Mouse (Mus musculus) adipose tissue, adult 10 weeks (tissue): Measurements from ENCODE around the gene Hps4. TPM values are rescaled to one million over a fixed set of nuclear protein-coding genes. Genes with fewer than 3 reads are reported as not detected.

Experiments
- polyA plus RNA-seq: library from polyadenylated mRNA; stranded (reverse); fragments of 350-450 nt; fragmentation: Illumina TruSeq; extraction: RNeasy Lipid Tissue Mini Kit (QIAGEN cat#74804); gene quantifications from one replicate; pipeline ENCODE4 v1.2.3, GENCODE M21; 2014; ENCODE audit warnings: low read depth, low replicate concordance

The Hps4 gene
- polyA plus RNA-seq, result 15.9 TPM

DNA sequence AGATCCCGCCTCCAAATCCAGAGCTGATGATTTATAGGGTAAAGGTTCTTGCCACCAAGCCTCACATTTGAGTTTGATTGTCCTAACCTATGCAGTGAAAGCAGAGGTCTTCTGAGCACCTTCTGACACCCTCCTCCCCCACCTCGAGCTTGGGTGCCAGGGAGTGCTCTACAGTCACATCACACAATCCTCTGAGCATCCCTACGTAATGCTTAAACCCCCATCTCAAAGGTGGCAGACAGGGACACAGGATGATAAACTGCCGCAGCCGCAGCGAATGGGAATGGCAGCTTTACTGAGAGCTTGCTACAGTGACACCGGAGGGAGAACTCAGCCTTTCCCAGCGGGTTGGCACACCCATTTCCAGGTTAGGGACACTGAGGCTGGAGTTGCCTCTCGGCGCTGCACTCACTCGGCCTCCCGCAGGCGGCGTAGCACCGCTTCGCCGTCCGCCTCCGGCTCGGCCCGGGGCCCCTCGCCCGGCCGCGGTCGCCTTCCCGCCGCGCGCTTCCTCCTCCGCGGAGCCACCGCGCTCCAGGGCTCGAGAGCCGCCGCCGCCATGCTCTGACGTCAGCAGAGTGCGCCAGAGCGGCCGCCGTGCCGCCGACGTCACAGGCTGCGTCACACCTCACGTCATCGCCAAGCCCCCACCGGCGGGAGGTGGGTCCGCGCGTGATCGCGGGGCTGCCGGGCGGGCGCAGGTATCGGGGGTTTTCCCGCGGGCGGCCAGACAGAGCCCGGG, at the start of gene Hps4, which contains the start of gene Srrd:
Gene Hps4, plus strand, starts transcription at position 621 of the 742 bp plus-strand sequence.
Gene Srrd, minus strand, starts transcription at position 578 of the 742 bp plus-strand sequence.

GRCm38 (mm10) chr5:112325546-112326445, 17.1 kb upstream of the Hps4 start, which contains the start of gene Tfip11:
Gene Tfip11 (plus strand): TSS chr5:112326358.

GRCm38 (mm10) chr5:112355910-112356309, 13.0 kb downstream of the Hps4 start, which contains the start of gene Gm6583:
Gene Gm6583 (minus strand): TSS chr5:112356033.

GRCm38 (mm10) chr5:112394779-112395443, 52.0 kb downstream of the Hps4 start, which contains the start of gene Asphd2:
Gene Asphd2 (minus strand): TSS chr5:112394866.

Other genes with a start within 250 kb of the Hps4 start
- 244 TPM for gene Cryba4, start 90.6 kb upstream of the Hps4 start, polyA plus RNA-seq
- gene Crybb1, start 87.3 kb upstream of the Hps4 start, polyA plus RNA-seq, result 10.4 TPM
- gene Tpst2, start 66.4 kb upstream of the Hps4 start, polyA plus RNA-seq, result 242 TPM
- 20.0 TPM for gene Tfip11, start 16.7 kb upstream of the Hps4 start, polyA plus RNA-seq
- gene Srrd, start within 50 bp of the Hps4 start, polyA plus RNA-seq, result 16.5 TPM
- 0.26 TPM for gene Gm6583, start 12.9 kb downstream of the Hps4 start, polyA plus RNA-seq
- gene Asphd2, start 51.8 kb downstream of the Hps4 start, polyA plus RNA-seq, result 0.88 TPM
- gene Gm6588, start 106.3 kb downstream of the Hps4 start, polyA plus RNA-seq, result 0.42 TPM
- 1.6 TPM for gene Sez6l, start 234.1 kb downstream of the Hps4 start, polyA plus RNA-seq